Mouse (Mus musculus): ENCODE results near the gene Ptpn5. TPM values are rescaled to one million over a fixed set of nuclear protein-coding genes. Genes with fewer than 3 reads are reported as not detected.

The Ptpn5 gene
- polyA plus RNA-seq, 1 experiment: not detected

DNA sequence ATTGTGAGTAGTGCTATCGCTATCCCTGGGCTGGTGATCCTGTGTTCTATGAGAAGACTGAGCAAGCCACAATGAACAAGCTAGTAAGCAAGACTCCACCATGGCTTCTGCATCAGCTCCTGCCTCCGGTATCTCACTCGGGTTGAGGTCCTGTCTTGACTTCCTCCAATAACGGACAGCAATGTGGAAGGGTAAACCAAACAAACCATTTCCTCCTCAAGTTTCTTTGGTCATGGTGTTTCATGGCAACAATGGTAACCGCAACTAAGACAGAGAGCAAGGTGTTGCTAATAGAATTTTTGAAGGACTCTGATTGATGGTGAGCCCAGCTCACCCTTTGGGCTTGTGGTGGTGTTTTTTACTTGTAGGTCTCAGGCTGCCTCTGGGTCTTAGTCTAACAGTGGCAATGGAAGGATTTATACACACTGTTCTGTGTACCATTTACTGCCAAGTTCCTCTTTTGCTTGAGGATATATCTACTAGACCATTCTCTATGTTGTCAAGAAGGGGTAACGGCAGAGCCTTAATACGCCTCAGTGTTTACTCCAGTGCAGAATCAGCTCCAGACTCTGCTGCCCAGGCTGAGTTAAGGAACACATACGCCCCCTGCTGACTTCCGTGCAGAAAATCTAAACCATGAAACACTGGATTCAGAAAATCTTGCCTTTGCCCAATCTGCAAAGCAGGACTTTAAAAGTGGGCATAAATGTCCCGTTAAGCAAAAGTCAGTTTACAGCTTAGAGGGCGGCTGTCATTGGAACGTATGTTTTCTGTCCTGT is 12.7 kb upstream of the Ptpn5 start:
- Histone ChIP-seq H3K4me3 (replicated peaks) (no peak overlapping the region), H3K27me3 (replicated peaks) (peaks cover 13% of the 10 kb centered on the region), H3K36me3 (replicated peaks; ENCODE audit: low read length) (no peaks in the 10 kb centered on the region), H3K4me1 (peaks cover 13% of the 10 kb centered on the region), H3K9me3 (no peaks in the 10 kb centered on the region)
- TF ChIP-seq FLI1 (IDR thresholded peaks at IDR 0.05; ENCODE audit: low read length) (no peak), GATA1 (IDR thresholded peaks at IDR 0.05; ENCODE audit: borderline replicate concordance, low read length) (no peak)

DNA sequence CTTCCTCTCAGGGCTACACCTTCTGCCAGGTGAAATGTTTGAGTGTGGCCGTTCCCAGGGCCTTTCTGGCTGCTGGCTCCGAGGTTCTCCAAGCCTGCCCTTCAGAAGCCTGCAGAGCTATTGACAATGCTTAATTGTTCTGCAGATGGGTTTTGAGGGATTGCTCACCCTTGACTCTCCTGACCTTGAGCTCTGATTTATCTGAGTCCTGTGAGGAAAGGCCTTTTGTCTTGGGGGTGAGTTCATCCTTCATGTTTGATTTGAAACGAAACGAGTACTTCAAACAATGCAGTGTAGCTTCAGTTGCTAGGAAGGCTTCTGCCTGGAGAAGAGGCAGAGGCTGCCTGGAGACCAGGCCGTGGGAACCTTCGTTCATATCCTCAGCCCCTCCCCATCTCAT is 10.8 kb upstream of the Ptpn5 start:
- Histone ChIP-seq H3K4me3 (replicated peaks) (no peak overlapping the region), H3K4me1 (peaks cover 7% of the 10 kb centered on the region; the same call in 1 of the 2 replicates), H3K27me3 (replicated peaks) (peaks cover 11% of the 10 kb centered on the region), H3K9me3 (no peaks in the 10 kb centered on the region), H3K36me3 (replicated peaks; ENCODE audit: low read length) (no peaks in the 10 kb centered on the region)
- TF ChIP-seq FLI1 (IDR thresholded peaks at IDR 0.05; ENCODE audit: low read length): no peak
- no peak for TF ChIP-seq GATA1 (IDR thresholded peaks at IDR 0.05; ENCODE audit: borderline replicate concordance, low read length)

DNA sequence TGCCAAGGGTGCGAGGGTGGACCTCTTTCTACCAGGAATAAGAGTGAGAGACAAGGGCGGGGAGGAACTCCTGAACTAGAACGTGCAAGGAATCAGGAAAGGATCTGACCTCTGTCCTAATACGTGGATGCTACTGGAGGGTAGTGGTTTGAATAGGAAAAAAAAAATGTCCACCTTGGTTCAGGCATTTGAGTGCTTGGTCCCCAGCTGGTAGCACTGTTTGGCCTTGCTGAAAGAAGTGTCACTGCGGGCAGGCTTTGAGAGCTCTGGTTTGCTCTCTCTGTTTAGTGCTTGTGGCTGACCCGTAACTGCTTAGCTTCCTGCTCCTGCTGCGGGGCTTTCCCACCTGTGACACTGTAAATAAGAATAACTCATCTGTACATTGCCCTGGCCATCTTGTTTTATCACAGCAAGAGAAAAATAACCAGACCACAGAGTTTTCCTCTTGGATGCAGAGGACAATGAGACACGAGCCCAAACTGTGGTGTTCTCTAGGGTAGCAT is 6.4 kb upstream of the Ptpn5 start:
- H3K27me3 ChIP-seq (replicated peaks): peaks cover 26% of the 10 kb centered on the region
- no peaks in the 10 kb centered on the region for H3K9me3 ChIP-seq
- no peaks in the 10 kb centered on the region for H3K36me3 ChIP-seq (replicated peaks; ENCODE audit: low read length)
- TF ChIP-seq GATA1 (IDR thresholded peaks at IDR 0.05; ENCODE audit: borderline replicate concordance, low read length) (no peak), FLI1 (IDR thresholded peaks at IDR 0.05; ENCODE audit: low read length) (no peak)
- no peak overlapping the region for H3K4me3 ChIP-seq (replicated peaks)
- no peaks in the 10 kb centered on the region for H3K4me1 ChIP-seq

DNA sequence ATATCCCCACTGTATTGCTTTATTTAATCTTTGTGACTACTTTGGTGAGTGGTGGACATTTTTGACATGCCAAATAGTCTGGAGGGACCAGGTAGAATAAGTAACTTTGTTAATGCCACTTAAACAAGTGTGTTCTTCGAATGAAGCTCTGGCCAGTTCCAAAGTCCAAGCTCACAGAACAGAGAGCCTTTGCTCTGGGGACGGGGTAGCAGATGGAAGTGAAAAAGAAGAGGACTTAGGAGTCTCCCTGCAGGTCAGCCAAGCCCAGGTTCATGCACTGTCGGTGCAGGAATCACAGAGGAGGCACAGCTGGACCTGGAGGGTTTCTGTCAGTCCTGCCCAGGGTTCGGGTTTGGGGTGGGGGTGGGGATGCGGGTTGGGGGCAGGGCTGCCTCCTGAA is 1.1 kb upstream of the Ptpn5 start:
- Histone ChIP-seq H3K36me3 (replicated peaks; ENCODE audit: low read length) (no peaks in the 10 kb centered on the region), H3K27me3 (replicated peaks) (peaks cover 66% of the 10 kb centered on the region), H3K4me3 (replicated peaks) (no peak overlapping the region), H3K9me3 (no peaks in the 10 kb centered on the region), H3K4me1 (peaks cover 12% of the 10 kb centered on the region)
- TF ChIP-seq FLI1 (IDR thresholded peaks at IDR 0.05; ENCODE audit: low read length): no peak
- TF ChIP-seq GATA1 (IDR thresholded peaks at IDR 0.05; ENCODE audit: borderline replicate concordance, low read length): no peak

DNA sequence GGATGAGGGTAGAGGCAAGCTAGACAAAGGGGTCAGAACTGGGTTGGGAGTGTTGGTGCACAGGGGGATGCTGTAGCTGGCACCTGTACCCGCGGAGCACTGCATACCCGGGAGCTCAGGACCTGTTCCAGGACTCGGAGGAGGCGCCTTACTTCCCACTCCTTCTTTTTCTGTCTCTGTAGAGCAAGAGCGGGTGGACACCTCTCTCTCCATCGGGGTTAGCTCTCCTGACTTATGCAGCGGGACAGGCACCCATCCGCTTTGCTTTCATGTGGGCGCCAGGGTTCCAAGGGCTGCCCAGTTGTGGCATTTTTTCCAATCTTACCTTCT is 588 bp downstream of the Ptpn5 start:
- Histone ChIP-seq H3K4me3 (replicated peaks) (peak overlapping the region; percentile 66), H3K9me3 (no peaks in the 10 kb centered on the region), H3K27me3 (replicated peaks) (peaks cover 73% of the 10 kb centered on the region), H3K36me3 (replicated peaks; ENCODE audit: low read length) (no peaks in the 10 kb centered on the region), H3K4me1 (peaks cover 12% of the 10 kb centered on the region)
- TF ChIP-seq FLI1 (IDR thresholded peaks at IDR 0.05; ENCODE audit: low read length) (no peak), GATA1 (IDR thresholded peaks at IDR 0.05; ENCODE audit: borderline replicate concordance, low read length) (no peak)

DNA sequence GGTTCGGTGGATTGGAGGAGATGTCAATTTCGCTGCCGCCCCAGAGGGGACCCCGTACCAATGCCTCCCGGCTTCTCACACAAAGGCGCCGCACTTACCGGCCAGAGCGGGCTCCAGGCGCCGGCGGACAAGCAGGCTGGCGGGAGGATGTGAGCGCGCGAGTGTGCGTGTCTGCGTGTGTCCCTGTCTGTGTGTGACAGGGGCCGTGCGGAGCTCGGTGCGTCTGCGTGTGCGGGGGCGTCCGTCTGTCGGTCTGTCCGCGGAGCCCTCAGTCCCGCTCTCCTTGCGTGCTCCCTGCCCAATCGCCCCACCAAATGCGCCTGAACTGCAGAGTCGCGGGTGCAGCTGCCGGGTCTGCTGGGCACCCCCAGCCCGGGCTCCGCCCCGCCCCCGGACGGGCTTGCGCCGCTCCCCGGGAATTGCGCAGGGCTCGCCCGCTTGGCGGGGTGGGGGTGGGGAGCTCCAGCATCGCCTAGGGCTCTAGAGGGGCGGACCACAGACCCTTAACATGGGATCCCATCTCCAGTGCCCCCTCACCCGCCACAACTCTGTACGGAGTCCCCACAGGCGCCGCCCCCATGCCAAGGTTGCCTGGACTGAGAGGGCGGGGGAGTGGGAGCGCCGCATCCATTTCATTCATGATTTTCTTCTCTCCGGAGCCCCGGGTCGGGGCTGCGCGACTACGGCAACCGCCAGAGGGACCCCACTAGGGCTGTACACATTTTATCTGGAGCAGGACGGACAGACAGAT is 1.1 kb downstream of the Ptpn5 start:
- Histone ChIP-seq H3K9me3 (no peaks in the 10 kb centered on the region), H3K36me3 (replicated peaks; ENCODE audit: low read length) (no peaks in the 10 kb centered on the region), H3K4me3 (replicated peaks) (peak overlapping the region; percentile 86), H3K4me1 (peaks cover 12% of the 10 kb centered on the region), H3K27me3 (replicated peaks) (peaks cover 73% of the 10 kb centered on the region)
- TF ChIP-seq GATA1 (IDR thresholded peaks at IDR 0.05; ENCODE audit: borderline replicate concordance, low read length): no peak
- no peak for TF ChIP-seq FLI1 (IDR thresholded peaks at IDR 0.05; ENCODE audit: low read length)

DNA sequence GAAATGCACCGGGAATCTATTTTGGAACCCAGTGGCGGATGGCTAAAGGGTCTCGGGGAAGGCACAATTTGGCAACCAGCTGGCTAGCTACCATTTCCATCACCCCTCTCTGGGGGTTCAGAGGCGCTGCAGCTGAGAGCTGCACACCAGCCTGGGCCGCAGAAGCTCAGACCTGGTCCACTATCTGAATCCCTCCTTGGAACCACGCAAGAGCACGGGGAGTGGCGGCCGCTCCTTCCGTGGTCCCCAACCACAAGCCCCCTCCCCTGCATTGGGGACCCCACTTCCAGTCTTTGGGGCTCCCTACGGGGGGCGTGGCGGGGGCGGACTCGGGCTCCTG is 1.7 kb downstream of the Ptpn5 start:
- TF ChIP-seq GATA1 (IDR thresholded peaks at IDR 0.05; ENCODE audit: borderline replicate concordance, low read length) (no peak), FLI1 (IDR thresholded peaks at IDR 0.05; ENCODE audit: low read length) (no peak)
- Histone ChIP-seq H3K27me3 (replicated peaks) (peaks cover 77% of the 10 kb centered on the region), H3K4me1 (peaks cover 12% of the 10 kb centered on the region), H3K36me3 (replicated peaks; ENCODE audit: low read length) (no peaks in the 10 kb centered on the region), H3K9me3 (no peaks in the 10 kb centered on the region), H3K4me3 (replicated peaks) (no peak overlapping the region)

DNA sequence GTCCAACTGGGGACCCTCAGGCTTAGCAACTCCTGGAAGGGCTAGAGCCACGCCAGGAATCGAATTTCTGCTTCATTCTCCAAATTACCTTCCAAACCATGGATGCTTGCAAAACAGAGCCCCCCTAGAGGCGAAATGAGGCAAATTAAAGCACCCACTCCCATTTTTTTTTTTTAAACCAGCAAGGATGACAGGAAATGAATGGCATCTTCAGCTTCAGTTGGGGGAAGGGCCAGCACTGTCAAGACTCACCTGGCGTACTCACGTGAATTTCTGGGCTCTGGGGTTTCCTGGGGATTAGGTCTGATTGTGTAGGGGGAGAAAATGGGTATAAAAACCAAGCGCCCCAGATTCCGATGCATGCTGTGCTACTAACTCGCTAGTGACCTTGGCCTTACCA is 2.2 kb downstream of the Ptpn5 start:
- TF ChIP-seq GATA1 (IDR thresholded peaks at IDR 0.05; ENCODE audit: borderline replicate concordance, low read length): no peak
- TF ChIP-seq FLI1 (IDR thresholded peaks at IDR 0.05; ENCODE audit: low read length): no peak
- H3K27me3 ChIP-seq (replicated peaks): peaks cover 75% of the 10 kb centered on the region
- peaks cover 12% of the 10 kb centered on the region for H3K4me1 ChIP-seq
- H3K36me3 ChIP-seq (replicated peaks; ENCODE audit: low read length): no peaks in the 10 kb centered on the region
- H3K9me3 ChIP-seq: no peaks in the 10 kb centered on the region
- H3K4me3 ChIP-seq (replicated peaks): no peak overlapping the region

DNA sequence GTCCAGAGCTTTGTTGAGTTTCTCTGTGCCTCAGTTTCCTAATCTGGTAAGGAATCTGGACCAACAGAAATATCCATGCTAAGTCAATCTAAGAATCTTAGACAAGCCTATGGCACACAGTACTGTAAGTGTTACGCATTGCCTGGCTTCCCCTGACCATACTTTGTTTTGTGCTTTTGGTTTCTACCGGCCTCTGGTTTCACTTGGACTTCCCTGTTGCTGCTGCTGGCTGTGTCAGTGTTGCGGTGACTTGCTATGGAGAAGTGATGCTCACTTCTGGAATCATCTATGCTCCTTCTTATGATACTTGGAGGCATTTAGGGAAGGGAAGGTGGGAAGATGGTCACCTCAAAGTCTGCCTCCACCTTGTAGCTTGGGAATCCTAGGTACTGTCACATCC is 11.5 kb downstream of the Ptpn5 start:
- no peak for TF ChIP-seq GATA1 (IDR thresholded peaks at IDR 0.05; ENCODE audit: borderline replicate concordance, low read length)
- no peak for TF ChIP-seq FLI1 (IDR thresholded peaks at IDR 0.05; ENCODE audit: low read length)
- Histone ChIP-seq H3K27me3 (replicated peaks) (peaks cover 38% of the 10 kb centered on the region), H3K4me1 (no peaks in the 10 kb centered on the region; the same call in 1 of the 2 replicates), H3K36me3 (replicated peaks; ENCODE audit: low read length) (no peaks in the 10 kb centered on the region), H3K4me3 (replicated peaks) (no peak overlapping the region), H3K9me3 (no peaks in the 10 kb centered on the region)

DNA sequence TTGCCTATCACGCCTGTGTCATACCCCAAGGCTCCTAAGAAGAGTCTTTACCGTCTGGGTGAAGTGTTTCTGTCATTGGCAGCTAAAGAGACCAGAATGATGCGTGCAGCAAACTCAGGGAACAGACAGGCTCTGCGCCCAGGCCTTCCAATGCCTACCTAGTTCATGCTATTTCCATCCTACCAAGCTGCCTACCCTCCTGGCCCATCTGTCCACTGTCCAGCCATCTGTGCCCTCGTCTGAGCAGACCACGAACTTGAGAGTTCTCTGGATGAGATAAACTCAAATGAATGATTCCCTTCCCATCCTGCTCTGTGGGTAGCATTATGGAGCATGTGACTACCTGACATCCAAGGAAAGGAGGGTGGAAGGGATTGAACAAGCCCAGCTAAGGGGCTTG is 16.8 kb downstream of the Ptpn5 start:
- no peaks in the 10 kb centered on the region for H3K9me3 ChIP-seq
- H3K4me1 ChIP-seq: peaks cover 7% of the 10 kb centered on the region
- H3K27me3 ChIP-seq (replicated peaks): peaks cover 50% of the 10 kb centered on the region
- H3K4me3 ChIP-seq (replicated peaks): no peak overlapping the region
- H3K36me3 ChIP-seq (replicated peaks; ENCODE audit: low read length): no peaks in the 10 kb centered on the region
- TF ChIP-seq GATA1 (IDR thresholded peaks at IDR 0.05; ENCODE audit: borderline replicate concordance, low read length): no peak
- no peak for TF ChIP-seq FLI1 (IDR thresholded peaks at IDR 0.05; ENCODE audit: low read length)
